Mouse (Mus musculus) liver, embryonic 15.5 days (tissue): ENCODE data around the gene Cdh18. TPM values are rescaled to one million over a fixed set of nuclear protein-coding genes. Genes with fewer than 3 reads are reported as not detected.
"Not testable (repeated sequence)": the region's sequence is repeated elsewhere in the genome, so short reads cannot be mapped to it uniquely, and the experiment has no call there.

ENCODE experiments used
- ATAC-seq: fragments of 200-750 bp; cut with Nextera tagmentation; 2 replicates; pipeline ENCODE4 v1.8.0; 2017; ENCODE audit warnings: moderate number of reproducible peaks, mild to moderate bottlenecking, moderate library complexity; ENCODE audit not compliant: insufficient read depth
- H3K27ac ChIP-seq: fragments of 300-500 bp; sonication (generic); replicated peaks from 2 replicates; pipeline ENCODE4 v1.5.1; 2015; ENCODE audit warnings: mild to moderate bottlenecking, inconsistent platforms
- H3K27me3 ChIP-seq: fragments of 300-500 bp; sonication (generic); 2 replicates; pipeline ENCODE4 v1.6.1; 2015; ENCODE audit warnings: mild to moderate bottlenecking, inconsistent platforms
- H3K36me3 ChIP-seq: fragments of 300-500 bp; sonication (generic); replicated peaks from 2 replicates; pipeline ENCODE4 v1.6.1; 2015; ENCODE audit warnings: moderate library complexity, mild to moderate bottlenecking, inconsistent platforms
- H3K4me1 ChIP-seq: fragments of 300-500 bp; sonication (generic); replicated peaks from 2 replicates; pipeline ENCODE4 v1.6.1; 2015; ENCODE audit warnings: inconsistent platforms
- H3K4me2 ChIP-seq: fragments of 300-500 bp; sonication (generic); 2 replicates; pipeline ENCODE4 v1.6.1; 2015; ENCODE audit warnings: moderate library complexity, mild to moderate bottlenecking, inconsistent platforms
- H3K4me3 ChIP-seq: fragments of 300-500 bp; sonication (generic); replicated peaks from 2 replicates; pipeline ENCODE4 v1.5.1; 2015; ENCODE audit warnings: mild to moderate bottlenecking, inconsistent platforms
- H3K9ac ChIP-seq: fragments of 300-500 bp; sonication (generic); 2 replicates; pipeline ENCODE4 v1.6.1; 2015; ENCODE audit warnings: moderate library complexity, mild to moderate bottlenecking, inconsistent platforms
- H3K9me3 ChIP-seq: fragments of 300-500 bp; sonication (generic); replicated peaks from 2 replicates; pipeline ENCODE4 v1.6.1; 2016; ENCODE audit warnings: inconsistent platforms
- WGBS: fragments of 180-500 bp; shearing (Covaris S2); methylation state at CpG from one replicate; pipeline ENCODE4 v1.1.7; 2015; ENCODE audit warnings: mixed read lengths; ENCODE audit not compliant: insufficient replicate concordance; 5-methylcytosine and 5-hydroxymethylcytosine counted together
- polyA plus RNA-seq: library from polyadenylated mRNA; unstranded; fragments of >200 nt; fragmentation: Nextera tagmentation; extraction: Ambion mirVana; gene quantifications from 2 replicates; pipeline ENCODE4 v1.2.1, GENCODE M21; 2015

Gene Cdh18
- polyA plus RNA-seq: not detected in 2 replicates

DNA sequence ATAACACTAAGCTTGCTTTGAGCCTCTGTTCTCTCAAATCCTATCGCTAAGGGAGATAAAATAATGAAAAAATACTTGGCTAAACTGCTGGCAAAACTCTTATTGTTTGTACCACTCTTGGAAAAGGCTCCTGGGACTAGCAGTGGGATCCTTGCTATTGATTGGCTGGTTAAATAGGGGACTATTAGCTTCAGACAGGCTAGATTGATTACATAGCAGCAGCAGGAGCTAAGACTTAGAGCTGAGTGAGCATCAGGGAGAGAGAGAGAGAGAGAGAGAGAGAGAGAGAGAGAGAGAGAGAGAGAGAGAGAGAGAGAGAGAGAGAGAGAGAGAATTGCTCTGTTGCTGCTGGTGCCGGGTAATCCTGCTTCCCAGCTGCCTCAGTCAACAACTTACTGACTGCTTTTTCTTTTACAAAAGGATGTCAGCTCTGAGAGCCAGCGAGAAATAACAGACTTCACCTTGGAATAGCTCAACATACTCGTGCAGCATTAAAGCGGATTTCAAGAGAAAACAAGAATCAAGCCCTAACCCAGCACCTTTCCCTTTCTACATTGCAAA lies at the start of gene Cdh18:
Cdh18 (plus strand) TSS at position 312 of the 561 bp plus-strand sequence.
- 39% methylated on average over 5 of the region's 5 CpGs for WGBS
- Histone ChIP-seq H3K27me3 (no peaks in the 10 kb centered on the region), H3K4me3 (no peak within 1 kb of the TSS), H3K9ac (no peak within 1 kb of the TSS), H3K36me3 (no peaks in the 10 kb centered on the region), H3K4me1 (no peaks in the 10 kb centered on the region), H3K9me3 (no peaks in the 10 kb centered on the region), H3K27ac (no peak within 1 kb of the TSS), H3K4me2 (no peak within 1 kb of the TSS)
- no peak for ATAC-seq

- no peaks in the 10 kb centered on the region for H3K9me3 ChIP-seq
- H3K36me3 ChIP-seq: no peaks in the 10 kb centered on the region
- H3K4me3 ChIP-seq: no peak overlapping the region
- H3K9ac ChIP-seq: no peak overlapping the region
- no peaks in the 10 kb centered on the region for H3K4me1 ChIP-seq
- no peak for ATAC-seq
- no peak overlapping the region for H3K27ac ChIP-seq
- no peaks in the 10 kb centered on the region for H3K27me3 ChIP-seq
- no peak overlapping the region for H3K4me2 ChIP-seq
Observed at GRCm38 (mm10) chr15:22511271-22511670, 37.6 kb upstream of the Cdh18 start.

DNA sequence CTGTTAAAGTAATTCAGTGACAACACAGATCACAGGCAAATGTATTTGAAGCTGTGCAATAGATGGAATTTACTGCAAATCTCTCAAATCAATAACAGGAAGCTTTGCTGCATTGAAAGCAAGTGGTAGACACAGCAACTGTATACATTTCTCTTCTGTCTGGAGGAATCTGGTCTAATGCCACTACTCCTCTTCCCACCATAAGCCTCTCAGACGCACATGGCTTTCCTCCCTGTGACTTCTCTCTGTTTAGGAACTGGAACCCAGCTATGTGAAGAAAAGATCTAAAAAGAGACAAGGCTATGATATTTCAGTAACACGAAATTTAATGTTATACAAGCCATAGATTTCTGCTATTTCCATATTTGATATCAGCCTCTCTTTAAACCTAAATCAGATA lies 13.0 kb upstream of the Cdh18 start:
- Histone ChIP-seq H3K36me3 (no peaks in the 10 kb centered on the region), H3K27ac (no peak overlapping the region), H3K27me3 (no peaks in the 10 kb centered on the region), H3K9me3 (no peaks in the 10 kb centered on the region), H3K4me3 (no peak overlapping the region), H3K9ac (no peak overlapping the region), H3K4me2 (no peak overlapping the region), H3K4me1 (no peaks in the 10 kb centered on the region)
- ATAC-seq: no peak
- 37% methylated on average over 2 of the region's 2 CpGs for WGBS

- no peak for ATAC-seq
- no peak overlapping the region for H3K4me2 ChIP-seq
- WGBS: 11% methylated on average over 4 of the region's 4 CpGs
Observed at GRCm38 (mm10) chr15:22577974-22578616, 29.3 kb downstream of the Cdh18 start.

DNA sequence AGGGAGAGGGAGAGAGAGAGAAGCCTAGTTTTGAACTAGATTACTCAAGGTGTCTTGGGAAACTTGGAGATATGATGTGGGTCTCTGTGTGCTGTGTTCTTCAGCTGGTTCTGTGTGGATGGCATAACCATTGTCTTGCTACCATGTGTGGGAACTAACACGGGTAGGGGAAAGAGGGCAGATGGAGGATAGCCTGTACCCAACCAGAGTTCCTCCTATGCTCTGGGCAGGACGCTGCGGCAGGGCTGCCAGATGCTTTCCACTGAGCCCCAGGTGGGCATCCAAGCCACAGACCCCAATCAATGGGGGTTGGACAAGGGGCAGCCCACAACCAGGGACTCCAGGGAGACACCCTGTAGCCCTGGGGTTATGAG lies 29.8 kb downstream of the Cdh18 start:
- no peak overlapping the region for H3K4me2 ChIP-seq
- WGBS: 33% methylated on average over 3 of the region's 3 CpGs
- H3K9me3 ChIP-seq: no peaks in the 10 kb centered on the region

More at GRCm38 (mm10) chr15:22577974-22578616, 29.3 kb downstream of the Cdh18 start:
- no peaks in the 10 kb centered on the region for H3K4me1 ChIP-seq
- H3K9me3 ChIP-seq: no peaks in the 10 kb centered on the region
- H3K4me3 ChIP-seq: no peak overlapping the region
- no peaks in the 10 kb centered on the region for H3K36me3 ChIP-seq
- no peak overlapping the region for H3K27ac ChIP-seq
- H3K27me3 ChIP-seq: no peaks in the 10 kb centered on the region
- H3K9ac ChIP-seq: no peak overlapping the region

GRCm38 (mm10) chr15:22584667-22585066 lies 35.8 kb downstream of the Cdh18 start:
- H3K4me1 ChIP-seq: no peaks in the 10 kb centered on the region
- no peak for ATAC-seq
- H3K4me2 ChIP-seq: no peak overlapping the region
- 79% methylated on average over 1 of the region's 1 CpGs for WGBS
- no peaks in the 10 kb centered on the region for H3K27me3 ChIP-seq
- no peaks in the 10 kb centered on the region for H3K9me3 ChIP-seq
- no peak overlapping the region for H3K9ac ChIP-seq
- no peak overlapping the region for H3K4me3 ChIP-seq
- H3K27ac ChIP-seq: no peak overlapping the region
- no peaks in the 10 kb centered on the region for H3K36me3 ChIP-seq

More for the DNA sequence above, 29.8 kb downstream of the Cdh18 start:
- Histone ChIP-seq H3K27me3 (no peaks in the 10 kb centered on the region), H3K27ac (no peak overlapping the region), H3K4me3 (no peak overlapping the region), H3K4me1 (no peaks in the 10 kb centered on the region), H3K9ac (no peak overlapping the region), H3K36me3 (no peaks in the 10 kb centered on the region)
- no peak for ATAC-seq

DNA sequence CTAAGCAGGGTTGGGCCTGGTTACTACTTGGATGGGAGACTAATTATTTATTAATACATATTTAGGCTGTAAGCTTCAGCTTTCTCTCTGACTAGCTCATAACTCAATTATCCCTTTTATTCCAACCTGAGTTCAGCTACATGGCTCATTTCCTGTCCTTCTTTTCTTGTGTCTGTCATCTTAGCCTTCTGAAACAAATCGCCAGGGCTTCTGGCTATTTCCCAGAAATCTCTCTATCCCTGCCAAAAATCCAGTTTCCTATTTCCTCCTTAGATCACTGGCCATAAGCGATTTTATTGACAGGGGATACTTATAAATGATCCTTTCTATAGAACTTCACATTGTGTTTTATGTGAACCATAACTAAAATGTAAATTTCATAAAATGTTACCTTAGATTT lies 167.6 kb downstream of the Cdh18 start:
- Histone ChIP-seq H3K9me3 (no peaks in the 10 kb centered on the region), H3K36me3 (no peaks in the 10 kb centered on the region), H3K4me2 (no peak overlapping the region), H3K27ac (no peak overlapping the region), H3K4me1 (no peaks in the 10 kb centered on the region), H3K9ac (no peak overlapping the region), H3K27me3 (no peaks in the 10 kb centered on the region), H3K4me3 (no peak overlapping the region)
- 47% methylated on average over 2 of the region's 2 CpGs for WGBS
- ATAC-seq: no peak

GRCm38 (mm10) chr15:22717681-22718080 lies 168.9 kb downstream of the Cdh18 start:
- H3K27me3 ChIP-seq: no peaks in the 10 kb centered on the region
- 54% methylated on average over 3 of the region's 3 CpGs for WGBS
- H3K4me3 ChIP-seq: no peak overlapping the region
- no peak overlapping the region for H3K27ac ChIP-seq
- H3K36me3 ChIP-seq: no peaks in the 10 kb centered on the region
- H3K4me2 ChIP-seq: no peak overlapping the region
- ATAC-seq: no peak
- no peaks in the 10 kb centered on the region for H3K4me1 ChIP-seq
- no peaks in the 10 kb centered on the region for H3K9me3 ChIP-seq
- no peak overlapping the region for H3K9ac ChIP-seq

- WGBS: 38% methylated on average over 1 of the region's 1 CpGs
- ATAC-seq: no peak
- Histone ChIP-seq H3K9ac (no peak overlapping the region), H3K4me1 (no peaks in the 10 kb centered on the region), H3K4me2 (no peak overlapping the region), H3K27ac (no peak overlapping the region), H3K27me3 (no peaks in the 10 kb centered on the region), H3K4me3 (no peak overlapping the region), H3K36me3 (no peaks in the 10 kb centered on the region), H3K9me3 (no peaks in the 10 kb centered on the region)
Observed at GRCm38 (mm10) chr15:22726574-22726973, 177.8 kb downstream of the Cdh18 start.

- Histone ChIP-seq H3K36me3 (no peaks in the 10 kb centered on the region), H3K9ac (no peak overlapping the region), H3K4me2 (no peak overlapping the region), H3K27ac (no peak overlapping the region), H3K4me3 (no peak overlapping the region), H3K4me1 (no peaks in the 10 kb centered on the region), H3K27me3 (no peaks in the 10 kb centered on the region), H3K9me3 (no peaks in the 10 kb centered on the region)
- ATAC-seq: no peak
Observed at GRCm38 (mm10) chr15:22733039-22733438, 184.2 kb downstream of the Cdh18 start.

DNA sequence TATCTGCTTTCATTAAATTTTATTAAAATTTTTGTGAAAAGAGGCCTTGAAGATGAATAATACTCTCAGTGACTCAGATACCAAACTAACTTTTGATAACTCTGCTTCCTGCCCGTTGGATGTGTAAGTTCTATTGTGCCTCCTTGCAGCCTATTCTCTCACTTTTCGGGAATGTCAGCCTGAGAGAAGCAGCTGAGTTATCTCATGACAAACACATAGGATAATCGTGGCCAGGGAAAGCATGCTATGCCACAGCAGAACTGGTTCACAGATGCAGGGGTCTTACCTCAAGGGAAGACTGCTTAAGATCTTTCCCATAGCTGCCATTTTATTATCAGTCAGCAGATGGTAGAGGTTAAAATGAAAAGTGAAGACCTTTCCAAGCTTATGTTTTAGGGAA lies 187.3 kb downstream of the Cdh18 start:
- 46% methylated on average over 3 of the region's 3 CpGs for WGBS

DNA sequence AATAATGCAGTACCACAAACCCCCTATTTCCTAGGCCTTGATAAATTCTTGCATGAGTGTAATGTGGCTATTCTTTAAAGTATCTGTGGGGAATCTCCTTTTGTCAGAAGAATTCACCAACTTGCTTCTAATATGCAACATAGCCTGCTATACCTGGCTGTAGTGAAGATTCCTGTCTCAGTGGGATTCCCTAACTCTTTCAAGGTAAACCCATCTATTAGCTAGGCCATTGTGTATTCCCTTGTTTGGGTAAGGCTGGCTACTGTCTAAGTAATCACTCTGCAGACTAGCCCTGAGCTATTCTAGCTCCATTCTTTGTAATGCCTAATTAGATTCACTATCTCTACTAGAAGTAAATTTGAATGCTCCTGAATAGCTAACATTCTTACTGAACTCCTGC lies 212.4 kb downstream of the Cdh18 start:
- H3K9me3 ChIP-seq, H3K4me3 ChIP-seq, H3K9ac ChIP-seq, H3K36me3 ChIP-seq, H3K27ac ChIP-seq, H3K4me2 ChIP-seq, H3K27me3 ChIP-seq, H3K4me1 ChIP-seq, ATAC-seq: not testable (repeated sequence)

More for the DNA sequence above, 187.3 kb downstream of the Cdh18 start:
- no peak overlapping the region for H3K27ac ChIP-seq
- H3K9me3 ChIP-seq: no peaks in the 10 kb centered on the region
- H3K4me2 ChIP-seq: no peak overlapping the region
- no peak overlapping the region for H3K9ac ChIP-seq
- no peak for ATAC-seq
- no peaks in the 10 kb centered on the region for H3K4me1 ChIP-seq
- H3K36me3 ChIP-seq: no peaks in the 10 kb centered on the region
- no peaks in the 10 kb centered on the region for H3K27me3 ChIP-seq
- no peak overlapping the region for H3K4me3 ChIP-seq
